Mouse (Mus musculus): ENCODE measurements at regions not wholly inside any gene's neighbourhood (a gene's known extent, or its start where the extent isn't known, plus 50 kb on each side); places are given as distances from the start of the nearest gene placed in this dataset.

- DNase-seq (ENCODE audit: extremely low spot score in 1 of 2, low spot score in 1 of 2) = no peak
Observed at GRCm38 (mm10) chr14:71936373-71937156, 555.1 kb downstream of the Gm9195 start.

GRCm38 (mm10) chr14:71915964-71916363, 575.7 kb downstream of the Gm9195 start:
- DNase-seq (ENCODE audit: extremely low spot score in 1 of 2, low spot score in 1 of 2) = no peak

GRCm38 (mm10) chr14:71910936-71911335, 580.7 kb downstream of the Gm9195 start:
- no peak for DNase-seq (ENCODE audit: extremely low spot score in 1 of 2, low spot score in 1 of 2)

- DNase-seq (ENCODE audit: extremely low spot score in 1 of 2, low spot score in 1 of 2) = no peak
Observed at GRCm38 (mm10) chr14:71895468-71895867, 596.2 kb downstream of the Gm9195 start.

- no peak for DNase-seq (ENCODE audit: extremely low spot score in 1 of 2, low spot score in 1 of 2)
Observed at GRCm38 (mm10) chr14:71894811-71895210, 596.8 kb downstream of the Gm9195 start.

GRCm38 (mm10) chr14:71893361-71893760, 598.3 kb downstream of the Gm9195 start:
- DNase-seq (ENCODE audit: extremely low spot score in 1 of 2, low spot score in 1 of 2) = no peak

- no peak for DNase-seq (ENCODE audit: extremely low spot score in 1 of 2, low spot score in 1 of 2)
Observed at GRCm38 (mm10) chr14:71891667-71892066, 600.0 kb downstream of the Gm9195 start.

- DNase-seq (ENCODE audit: extremely low spot score in 1 of 2, low spot score in 1 of 2) = no peak
Observed at GRCm38 (mm10) chr14:71882871-71883270, 608.8 kb downstream of the Gm9195 start.

GRCm38 (mm10) chr14:71845546-71845945, 646.1 kb downstream of the Gm9195 start:
- no peak for DNase-seq (ENCODE audit: extremely low spot score in 1 of 2, low spot score in 1 of 2)

- no peak for DNase-seq (ENCODE audit: extremely low spot score in 1 of 2, low spot score in 1 of 2)
Observed at GRCm38 (mm10) chr14:71808863-71809487, 682.7 kb downstream of the Gm9195 start.

- DNase-seq (ENCODE audit: extremely low spot score in 1 of 2, low spot score in 1 of 2) = no peak
Observed at GRCm38 (mm10) chr14:71805624-71806023, 686.0 kb downstream of the Gm9195 start.

- no peak for DNase-seq (ENCODE audit: extremely low spot score in 1 of 2, low spot score in 1 of 2)
Observed at GRCm38 (mm10) chr14:71799861-71800260, 691.8 kb downstream of the Gm9195 start.

- no peak for DNase-seq (ENCODE audit: extremely low spot score in 1 of 2, low spot score in 1 of 2)
Observed at GRCm38 (mm10) chr14:71795713-71796112, 695.9 kb downstream of the Gm9195 start.

GRCm38 (mm10) chr14:71776990-71777525, 714.6 kb downstream of the Gm9195 start:
- DNase-seq (ENCODE audit: extremely low spot score in 1 of 2, low spot score in 1 of 2) = no peak

GRCm38 (mm10) chr14:71766856-71767255, 724.8 kb downstream of the Gm9195 start:
- DNase-seq (ENCODE audit: extremely low spot score in 1 of 2, low spot score in 1 of 2) = no peak

- no peak for DNase-seq (ENCODE audit: extremely low spot score in 1 of 2, low spot score in 1 of 2)
Observed at GRCm38 (mm10) chr14:71728542-71728941, 763.1 kb downstream of the Gm9195 start.

- DNase-seq (ENCODE audit: extremely low spot score in 1 of 2, low spot score in 1 of 2) = no peak
Observed at GRCm38 (mm10) chr14:71723526-71723925, 768.1 kb downstream of the Gm9195 start.

GRCm38 (mm10) chr14:71709528-71710289, 781.9 kb downstream of the Gm9195 start:
- DNase-seq (ENCODE audit: extremely low spot score in 1 of 2, low spot score in 1 of 2) = no peak

- no peak for DNase-seq (ENCODE audit: extremely low spot score in 1 of 2, low spot score in 1 of 2)
Observed at GRCm38 (mm10) chr14:71692752-71693437, 798.7 kb downstream of the Gm9195 start.

- DNase-seq (ENCODE audit: extremely low spot score in 1 of 2, low spot score in 1 of 2) = no peak
Observed at GRCm38 (mm10) chr14:71674564-71674963, 817.1 kb downstream of the Gm9195 start.

All from layer of hippocampus, postnatal 25 days (tissue).